Mouse (Mus musculus) ES-E14 (cell line): ENCODE data around the gene Olfr575. TPM values are rescaled to one million over a fixed set of nuclear protein-coding genes. Genes with fewer than 3 reads are reported as not detected.

ENCODE experiments used
- DNase-seq: peaks from one replicate; pipeline ENCODE4 v3.0.0-alpha.2; 2013; ENCODE audit warnings: low read depth, low spot score
- H3K27ac ChIP-seq: 2 replicates; pipeline ENCODE4 v1.5.1; 2012; ENCODE audit warnings: low read depth, mild to moderate bottlenecking, low read length, moderate library complexity, mixed read lengths; ENCODE audit not compliant: poor library complexity, insufficient read depth, severe bottlenecking
- H3K36me3 ChIP-seq: 2 replicates; pipeline ENCODE4 v1.6.1; 2012; ENCODE audit warnings: mild to moderate bottlenecking, low read length, moderate library complexity, mixed read lengths; ENCODE audit not compliant: control insufficient read depth, poor library complexity, insufficient read depth, severe bottlenecking
- H3K4me1 ChIP-seq, 2 experiments: fragments of 150-350 bp in 1 of 2; sonication (generic) in 1 of 2; 2 replicates each; pipeline ENCODE4 v1.6.1; 2012; ENCODE audit warnings: low read length in 2 of 2, mild to moderate bottlenecking in 1 of 2, mixed read lengths in 1 of 2; ENCODE audit not compliant: control insufficient read depth in 2 of 2, insufficient read depth in 2 of 2, poor library complexity in 1 of 2
- H3K4me3 ChIP-seq, 2 experiments: fragments of 150-350 bp in 1 of 2; sonication (generic) in 1 of 2; 2 replicates each; pipeline ENCODE4 v1.5.1; 2012; ENCODE audit warnings: low read length in 2 of 2, low read depth in 1 of 2, mild to moderate bottlenecking in 1 of 2, mixed read lengths in 1 of 2; ENCODE audit not compliant: insufficient read depth in 1 of 2, poor library complexity in 1 of 2, severe bottlenecking in 1 of 2
- H3K9ac ChIP-seq: 2 replicates; pipeline ENCODE4 v1.6.1; 2012; ENCODE audit warnings: low read depth, mild to moderate bottlenecking, low read length, mixed read lengths; ENCODE audit not compliant: poor library complexity, insufficient read depth, severe bottlenecking
- H3K9me3 ChIP-seq: fragments of 150-350 bp; sonication (generic); 2 replicates; pipeline ENCODE4 v1.6.1; 2012; ENCODE audit warnings: low read depth, mild to moderate bottlenecking, low read length; ENCODE audit not compliant: control insufficient read depth, insufficient read depth
- CHD2 ChIP-seq: IDR thresholded peaks from 2 replicates; pipeline ENCODE4 v1.6.1; 2014; ENCODE audit warnings: mild to moderate bottlenecking, low read depth, low read length, inconsistent platforms
- HCFC1 ChIP-seq: IDR thresholded peaks from 2 replicates; pipeline ENCODE4 v1.6.1; 2012; ENCODE audit warnings: low read length, inconsistent platforms, borderline replicate concordance; ENCODE audit not compliant: insufficient read depth
- MAFK ChIP-seq: IDR thresholded peaks from 2 replicates; pipeline ENCODE4 v1.6.1; 2014; ENCODE audit warnings: mild to moderate bottlenecking, low read depth, low read length, inconsistent platforms; ENCODE audit not compliant: insufficient read depth
- ZC3H11A ChIP-seq: IDR thresholded peaks from 2 replicates; pipeline ENCODE4 v1.6.1; 2012; ENCODE audit warnings: low read depth, mild to moderate bottlenecking, inconsistent platforms, low read length, borderline replicate concordance
- ZNF384 ChIP-seq: IDR thresholded peaks from 2 replicates; pipeline ENCODE4 v1.6.1; 2012; ENCODE audit warnings: low read depth, low read length, inconsistent platforms
- in situ Hi-C, 2 experiments: fragments of 600-800 bp; cut with MboI; formaldehyde crosslinking; loops; one replicate each; pipeline ENCODE4 v1.15.1; 2025; ENCODE audit warnings: low sequenced_read_pairs in 2 of 2, inconsistent platforms in 1 of 2; ENCODE audit not compliant: unreplicated experiment in 2 of 2
- total RNA-seq: library from RNA; depleted of rRNA; stranded (reverse); fragments of 300-350 nt; gene quantifications from 2 replicates; pipeline ENCODE4 v1.2.3, GENCODE M21; 2012

Gene Olfr575
- total RNA-seq, 1 experiment = not detected

DNA sequence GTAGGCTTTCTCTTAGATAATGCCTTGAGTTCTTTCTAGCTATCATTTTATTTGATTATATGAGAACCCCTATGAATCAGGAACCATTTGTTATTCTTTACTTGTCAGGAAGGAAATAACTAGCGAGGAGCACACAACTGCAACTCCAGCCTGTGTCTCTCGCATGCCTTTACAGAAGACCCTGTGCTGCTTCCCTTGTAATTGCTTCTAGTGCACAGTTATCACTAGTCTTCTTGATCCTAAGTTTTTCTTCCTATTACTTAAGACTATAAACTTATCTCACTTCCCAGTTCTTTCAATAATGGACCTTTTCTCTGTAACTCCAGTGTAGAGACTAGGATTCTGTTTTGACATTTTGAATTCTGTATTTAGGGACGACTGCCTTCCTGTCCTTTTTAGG, 438 bp downstream of the Olfr575 start:
- no peak for DNase-seq
- no peak overlapping the region for H3K9ac ChIP-seq
- no peaks in the 10 kb centered on the region for H3K36me3 ChIP-seq
- H3K4me1 ChIP-seq = no peaks in the 10 kb centered on the region
- H3K27ac ChIP-seq = no peak overlapping the region
- TF ChIP-seq MAFK (no peak), ZNF384 (no peak), CHD2 (no peak), ZC3H11A (no peak), HCFC1 (no peak)
- no peak overlapping the region for H3K4me3 ChIP-seq
- in situ Hi-C loops = no loop called here
- H3K9me3 ChIP-seq = no peaks in the 10 kb centered on the region

DNA sequence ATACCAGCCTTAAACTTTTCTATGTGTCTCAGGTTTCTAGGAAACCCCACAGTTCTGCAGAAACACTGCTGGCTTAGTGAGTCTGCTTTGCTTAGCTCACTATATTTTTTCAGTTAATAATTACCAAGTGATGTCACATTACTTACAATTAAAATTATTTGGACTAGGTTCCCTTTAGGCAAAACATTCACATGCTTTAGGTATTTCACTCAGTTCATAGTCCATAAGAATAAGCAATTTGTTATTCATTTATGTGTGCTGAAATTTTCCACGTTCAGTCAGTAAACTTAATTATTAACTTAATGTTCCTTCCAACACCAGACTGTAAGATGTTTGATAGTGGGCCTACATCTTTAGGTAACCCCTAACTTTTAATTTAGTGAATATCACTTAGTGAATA, 7.8 kb downstream of the Olfr575 start:
- Histone ChIP-seq H3K9ac (no peak overlapping the region), H3K9me3 (no peaks in the 10 kb centered on the region), H3K27ac (no peak overlapping the region), H3K4me1 (no peaks in the 10 kb centered on the region), H3K4me3 (no peak overlapping the region), H3K36me3 (no peaks in the 10 kb centered on the region)
- TF ChIP-seq ZNF384 = no peak
- TF ChIP-seq HCFC1 = no peak
- no peak for TF ChIP-seq MAFK
- TF ChIP-seq ZC3H11A = no peak
- no peak for TF ChIP-seq CHD2
- no peak for DNase-seq
- in situ Hi-C loops = no loop called here

DNA sequence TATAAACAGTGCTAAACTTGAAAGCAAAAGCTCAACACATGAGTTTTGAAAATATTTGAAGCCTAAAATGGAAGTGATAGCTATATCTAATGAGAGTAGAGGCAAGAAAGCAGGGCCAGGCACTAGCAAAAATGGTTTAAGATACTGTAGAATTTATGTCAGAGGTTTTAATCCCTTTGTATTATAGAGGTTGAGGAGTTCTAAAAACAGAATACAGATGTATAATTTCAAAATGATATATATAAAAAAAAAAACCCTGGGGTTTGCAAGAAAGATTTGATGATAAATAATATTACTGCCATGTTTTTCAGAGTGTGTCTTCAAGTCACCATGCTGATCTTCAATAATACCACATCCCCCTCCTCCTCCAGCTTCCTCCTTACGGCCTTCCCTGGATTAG, 10.4 kb downstream of the Olfr575 start, which contains the start of gene Olfr574:
Olfr574 (plus strand) TSS at position 301 of the 400 bp plus-strand sequence.
- in situ Hi-C loops = no loop called here
- H3K9me3 ChIP-seq = no peaks in the 10 kb centered on the region
- H3K9ac ChIP-seq = no peak within 1 kb of the TSS
- no peak within 1 kb of the TSS for H3K27ac ChIP-seq
- TF ChIP-seq MAFK = no peak
- TF ChIP-seq CHD2 = no peak
- TF ChIP-seq ZC3H11A = no peak
- TF ChIP-seq ZNF384 = no peak
- no peak for TF ChIP-seq HCFC1
- no peak for DNase-seq
- no peaks in the 10 kb centered on the region for H3K4me1 ChIP-seq
- H3K4me3 ChIP-seq = no peak within 1 kb of the TSS
- no peaks in the 10 kb centered on the region for H3K36me3 ChIP-seq

DNA sequence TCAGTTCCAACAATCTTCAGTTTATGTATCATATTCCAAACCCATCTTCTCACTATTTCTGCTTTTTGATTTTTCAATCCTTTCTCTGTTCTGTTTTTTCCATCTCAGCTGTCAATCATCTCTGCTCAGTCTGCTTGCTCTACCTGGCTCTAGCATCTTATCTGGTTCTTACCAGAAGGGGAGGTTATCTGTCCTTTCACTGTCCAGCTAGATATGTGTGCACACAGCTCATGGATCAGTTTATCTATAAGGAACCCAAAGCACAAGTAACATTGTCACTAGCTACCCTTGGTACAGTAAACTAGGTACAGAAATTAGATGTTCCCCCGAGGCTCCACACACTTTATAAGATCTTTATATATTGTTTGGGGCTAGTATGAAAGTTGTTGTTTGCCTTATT, 15.2 kb downstream of the Olfr575 start:
- Histone ChIP-seq H3K9ac (no peak overlapping the region), H3K4me3 (no peak overlapping the region), H3K36me3 (no peaks in the 10 kb centered on the region), H3K4me1 (no peaks in the 10 kb centered on the region), H3K27ac (no peak overlapping the region), H3K9me3 (no peaks in the 10 kb centered on the region)
- TF ChIP-seq CHD2 (no peak), MAFK (no peak), ZNF384 (no peak), ZC3H11A (no peak), HCFC1 (no peak)
- in situ Hi-C loops = no loop called here
- DNase-seq = no peak

DNA sequence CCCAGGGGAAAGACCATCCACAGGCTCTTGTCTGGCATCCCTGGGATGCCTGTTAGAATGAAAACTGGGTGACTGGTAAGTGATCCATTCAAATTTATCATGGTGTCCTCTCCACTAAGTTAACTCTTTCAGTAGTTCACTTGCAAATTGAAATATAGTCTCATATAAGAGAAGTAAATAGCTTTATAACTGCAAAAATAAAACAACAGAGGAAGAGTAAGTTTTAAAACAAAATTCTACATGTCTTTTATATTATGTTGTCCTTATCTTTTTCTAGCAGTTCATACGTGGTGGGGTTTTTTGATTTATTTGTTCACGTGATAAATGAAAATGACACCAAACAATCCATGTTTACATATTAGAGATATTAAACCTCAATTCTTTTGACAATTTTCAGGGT, 16.1 kb downstream of the Olfr575 start, which contains the start of gene Olfr573-ps1:
Olfr573-ps1 (minus strand) TSS at position 101 of the 400 bp plus-strand sequence.
- Histone ChIP-seq H3K9ac (no peak within 1 kb of the TSS), H3K36me3 (no peaks in the 10 kb centered on the region), H3K4me1 (no peaks in the 10 kb centered on the region), H3K27ac (no peak within 1 kb of the TSS), H3K4me3 (no peak within 1 kb of the TSS), H3K9me3 (no peaks in the 10 kb centered on the region)
- TF ChIP-seq CHD2 (no peak), HCFC1 (no peak), MAFK (no peak), ZC3H11A (no peak), ZNF384 (no peak)
- in situ Hi-C loops = no loop called here
- no peak for DNase-seq
